Mouse (Mus musculus) embryonic facial prominence, embryonic 11.5 days (tissue): Measurements from ENCODE around the gene Aaed1. TPM values are rescaled to one million over a fixed set of nuclear protein-coding genes. Genes with fewer than 3 reads are reported as not detected.
A peak's percentile ranks its signal among the peaks of the same experiment; 100 is the strongest.

Experiments used
- ATAC-seq: fragments of 200-750 bp; cut with Nextera tagmentation; replicated peaks from 2 replicates; pipeline ENCODE4 v1.8.0; 2017; ENCODE audit warnings: low read depth; ENCODE audit not compliant: insufficient number of reproducible peaks, low FRiP score, low TSS enrichment
- DNase-seq: peaks from one replicate; pipeline ENCODE4 v3.0.0-alpha.2; 2015; ENCODE audit warnings: low spot score
- H3K27ac ChIP-seq: fragments of 300-500 bp; sonication (generic); replicated peaks from 2 replicates; pipeline ENCODE4 v1.5.1; 2014; ENCODE audit warnings: mild to moderate bottlenecking, low read depth, low read length, control low read depth
- H3K27me3 ChIP-seq: fragments of 300-500 bp; sonication (generic); 2 replicates; pipeline ENCODE4 v1.6.1; 2014; ENCODE audit warnings: mild to moderate bottlenecking, low read length, moderate library complexity, mixed read lengths; ENCODE audit not compliant: control insufficient read depth, insufficient read depth
- H3K36me3 ChIP-seq: fragments of 300-500 bp; sonication (generic); replicated peaks from 2 replicates; pipeline ENCODE4 v1.6.1; 2014; ENCODE audit warnings: low read depth, mild to moderate bottlenecking, low read length, moderate library complexity, mixed read lengths; ENCODE audit not compliant: control insufficient read depth, insufficient read depth
- H3K4me1 ChIP-seq: fragments of 300-500 bp; sonication (generic); 2 replicates; pipeline ENCODE4 v1.6.1; 2014; ENCODE audit warnings: low read length, mixed read lengths; ENCODE audit not compliant: control insufficient read depth, insufficient read depth
- H3K4me2 ChIP-seq: fragments of 300-500 bp; sonication (generic); 2 replicates; pipeline ENCODE4 v1.6.1; 2014; ENCODE audit warnings: low read depth, mild to moderate bottlenecking, control low read depth, low read length, moderate library complexity
- H3K4me3 ChIP-seq: fragments of 300-500 bp; sonication (generic); 2 replicates; pipeline ENCODE4 v1.5.1; 2014; ENCODE audit warnings: low read depth, low read length, control low read depth
- H3K9ac ChIP-seq: fragments of 300-500 bp; sonication (generic); replicated peaks from 2 replicates; pipeline ENCODE4 v1.6.1; 2014; ENCODE audit warnings: mild to moderate bottlenecking, control low read depth, low read length
- H3K9me3 ChIP-seq: fragments of 300-500 bp; sonication (generic); replicated peaks from 2 replicates; pipeline ENCODE4 v1.6.1; 2016; ENCODE audit warnings: mild to moderate bottlenecking, low read length, inconsistent platforms, mixed read lengths; ENCODE audit not compliant: control insufficient read depth
- WGBS: fragments of 180-500 bp; shearing (Covaris S2); extraction: QIAGEN DNeasy Blood & Tissue Kit; methylation state at CpG from one replicate; pipeline ENCODE4 v1.1.7; 2014; 5-methylcytosine and 5-hydroxymethylcytosine counted together
- polyA plus RNA-seq: library from polyadenylated mRNA; unstranded; fragments of >200 nt; fragmentation: Nextera tagmentation; extraction: Ambion mirVana; gene quantifications from 2 replicates; pipeline ENCODE4 v1.2.1, GENCODE M21; 2014

Gene Aaed1
- polyA plus RNA-seq, 1 experiment from 2014 or later: 30.9 TPM

DNA sequence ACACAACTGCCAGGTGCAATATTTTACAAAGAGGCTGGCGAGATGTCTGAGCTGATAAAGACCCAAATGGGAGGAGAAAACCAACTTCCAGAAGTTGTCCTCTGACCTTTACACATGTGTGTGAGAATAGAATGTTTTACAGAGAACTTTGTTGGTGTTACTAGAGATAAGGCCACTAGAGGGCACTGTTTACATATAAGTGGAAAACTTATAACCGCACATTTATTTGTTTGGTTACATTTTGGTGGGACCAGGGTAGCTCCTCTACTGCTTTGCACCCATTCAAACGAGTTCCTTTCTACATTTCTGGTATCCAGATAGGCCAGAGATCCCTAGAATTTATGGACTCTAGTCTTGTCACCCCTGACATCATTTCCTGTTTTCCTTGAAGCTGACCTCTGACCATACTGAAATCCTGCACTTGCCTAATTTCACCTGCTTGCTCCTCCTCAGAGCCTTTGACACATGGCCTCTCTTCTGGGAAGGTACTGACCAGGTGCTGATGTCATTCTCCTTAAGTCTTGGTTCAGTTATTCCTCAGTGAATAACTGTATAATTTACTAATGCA lies 3.1 kb upstream of the Aaed1 start:
- ATAC-seq: no peak

DNA sequence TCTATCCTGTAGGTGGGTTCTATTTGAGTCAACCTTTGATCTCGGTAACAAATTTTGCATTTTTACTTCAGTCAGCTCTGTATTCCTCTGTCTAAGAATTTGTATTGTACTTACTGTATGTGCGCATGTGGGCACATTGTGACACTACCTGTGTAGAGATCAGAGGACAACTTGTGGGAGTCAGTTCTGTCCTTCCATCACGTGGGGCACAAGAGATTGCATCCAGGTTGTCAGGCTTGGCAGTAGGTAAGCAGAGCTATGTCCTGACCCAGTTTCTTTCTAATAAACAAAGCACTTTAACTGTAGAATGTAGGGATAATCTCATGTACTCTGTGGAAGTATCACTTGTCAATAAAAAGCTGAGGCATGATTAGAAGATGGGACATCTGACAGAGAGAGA lies 1.5 kb upstream of the Aaed1 start:
- no peaks in the 10 kb centered on the region for H3K27me3 ChIP-seq
- no peak overlapping the region for H3K27ac ChIP-seq
- no peak for DNase-seq
- H3K4me3 ChIP-seq: no peak overlapping the region
- 74% methylated on average over 3 of the region's 3 CpGs for WGBS
- no peaks in the 10 kb centered on the region for H3K9me3 ChIP-seq
- H3K4me2 ChIP-seq: no peak overlapping the region
- H3K9ac ChIP-seq: no peak overlapping the region
- H3K36me3 ChIP-seq: no peaks in the 10 kb centered on the region
- H3K4me1 ChIP-seq: no peaks in the 10 kb centered on the region
- ATAC-seq: no peak

More for the DNA sequence above, 3.1 kb upstream of the Aaed1 start:
- Histone ChIP-seq H3K27ac (no peak overlapping the region), H3K36me3 (no peaks in the 10 kb centered on the region), H3K4me2 (no peak overlapping the region), H3K9me3 (no peaks in the 10 kb centered on the region), H3K9ac (no peak overlapping the region), H3K4me1 (no peaks in the 10 kb centered on the region), H3K4me3 (no peak overlapping the region), H3K27me3 (no peaks in the 10 kb centered on the region)
- WGBS: 1% methylated on average over 3 of the region's 3 CpGs
- DNase-seq: peak; percentile 87

DNA sequence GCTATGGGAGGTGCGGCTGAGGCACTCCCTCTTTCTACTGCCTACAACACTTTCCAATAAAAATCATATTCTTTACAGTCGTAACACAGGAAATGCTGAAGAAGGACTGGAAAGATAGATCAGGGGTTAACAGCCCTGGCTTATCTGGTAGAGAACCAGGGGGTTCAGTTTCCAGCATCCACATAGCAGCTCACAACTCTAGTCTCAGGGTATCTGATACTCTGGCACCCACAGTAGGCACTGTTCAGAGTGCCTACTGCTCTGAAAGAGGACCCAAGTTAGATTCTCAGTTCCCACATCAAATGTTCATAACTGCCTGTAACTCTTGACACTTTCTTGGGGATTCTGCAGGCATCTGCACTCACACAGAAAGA lies 393 bp upstream of the Aaed1 start:
- ATAC-seq: peak; percentile 64
- no peak overlapping the region for H3K27ac ChIP-seq
- WGBS: 3% methylated on average over 2 of the region's 2 CpGs
- no peaks in the 10 kb centered on the region for H3K36me3 ChIP-seq
- H3K9ac ChIP-seq: peak overlapping the region; percentile 37
- H3K4me3 ChIP-seq: peak overlapping the region; percentile 65
- peak overlapping the region; percentile 63 for H3K4me2 ChIP-seq
- H3K4me1 ChIP-seq: no peaks in the 10 kb centered on the region
- H3K27me3 ChIP-seq: no peaks in the 10 kb centered on the region
- DNase-seq: no peak
- no peaks in the 10 kb centered on the region for H3K9me3 ChIP-seq

DNA sequence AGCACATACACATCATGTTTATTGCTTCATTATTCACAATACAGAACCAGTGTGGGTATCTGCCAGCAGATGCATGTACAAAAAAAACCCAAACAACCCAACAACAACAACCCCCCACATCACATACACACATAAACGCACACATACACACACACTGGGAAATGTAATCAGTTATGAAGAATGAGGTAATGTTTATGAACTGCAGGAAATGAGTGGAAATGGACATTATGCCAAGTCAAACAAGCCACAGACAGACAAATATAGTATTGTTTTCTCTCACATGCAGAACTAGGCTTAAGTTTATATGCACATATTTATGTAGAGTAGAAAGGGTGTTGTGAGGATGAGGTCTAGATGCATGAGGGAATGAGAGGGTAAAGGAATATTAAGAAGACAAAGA lies 1.2 kb downstream of the Aaed1 start:
- Histone ChIP-seq H3K27ac (no peak overlapping the region), H3K4me3 (no peak overlapping the region), H3K9me3 (no peaks in the 10 kb centered on the region), H3K36me3 (no peaks in the 10 kb centered on the region), H3K4me2 (no peak overlapping the region), H3K9ac (no peak overlapping the region), H3K27me3 (no peaks in the 10 kb centered on the region), H3K4me1 (no peaks in the 10 kb centered on the region)
- DNase-seq (no peak), ATAC-seq (no peak)
- 85% methylated on average over 1 of the region's 1 CpGs for WGBS

DNA sequence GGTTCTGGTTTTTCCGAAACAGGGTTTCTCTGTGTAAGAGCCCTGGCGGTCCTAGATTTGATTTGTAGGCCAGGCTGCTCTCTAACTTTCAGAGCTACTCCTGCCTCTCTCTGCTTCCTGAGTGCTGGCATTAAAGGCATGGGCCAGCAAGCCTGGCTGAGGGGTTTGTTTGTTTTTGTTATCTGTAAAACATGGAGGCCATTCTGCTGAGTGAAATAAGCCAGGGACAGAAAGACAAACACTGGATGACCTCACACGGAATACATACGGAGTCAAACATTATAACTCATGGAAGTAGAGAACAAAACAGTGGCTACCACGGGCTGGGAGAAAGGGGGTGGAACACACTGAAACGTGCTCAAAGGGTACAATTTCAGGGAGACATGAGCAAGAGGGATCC lies 1.9 kb downstream of the Aaed1 start:
- no peak overlapping the region for H3K9ac ChIP-seq
- WGBS: 77% methylated on average over 6 of the region's 6 CpGs
- H3K27ac ChIP-seq: no peak overlapping the region
- DNase-seq (no peak), ATAC-seq (no peak)
- no peaks in the 10 kb centered on the region for H3K36me3 ChIP-seq
- H3K4me2 ChIP-seq: no peak overlapping the region
- H3K27me3 ChIP-seq: no peaks in the 10 kb centered on the region
- H3K4me3 ChIP-seq: no peak overlapping the region
- H3K4me1 ChIP-seq: no peaks in the 10 kb centered on the region
- H3K9me3 ChIP-seq: no peaks in the 10 kb centered on the region

DNA sequence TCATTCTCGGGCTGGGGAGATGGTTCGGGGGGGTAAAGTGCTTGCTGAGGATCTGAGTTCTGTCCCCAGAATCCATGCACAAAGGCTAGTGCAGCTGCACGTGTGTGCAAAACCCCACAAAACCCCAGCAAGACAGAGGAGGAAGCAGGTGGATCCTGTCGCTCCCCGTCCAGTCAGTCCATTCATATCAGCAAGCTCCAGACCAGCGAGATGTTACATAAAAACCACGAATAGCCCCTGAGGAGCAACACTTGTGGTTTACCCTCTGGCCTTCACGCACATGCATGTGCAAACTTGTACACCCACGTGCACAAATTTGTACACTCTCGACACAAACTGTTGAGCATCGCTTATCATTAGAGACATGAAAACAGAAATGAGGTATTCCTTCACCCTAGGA lies 2.7 kb downstream of the Aaed1 start:
- no peak for DNase-seq
- H3K4me2 ChIP-seq: no peak overlapping the region
- 89% methylated on average over 11 of the region's 11 CpGs for WGBS

DNA sequence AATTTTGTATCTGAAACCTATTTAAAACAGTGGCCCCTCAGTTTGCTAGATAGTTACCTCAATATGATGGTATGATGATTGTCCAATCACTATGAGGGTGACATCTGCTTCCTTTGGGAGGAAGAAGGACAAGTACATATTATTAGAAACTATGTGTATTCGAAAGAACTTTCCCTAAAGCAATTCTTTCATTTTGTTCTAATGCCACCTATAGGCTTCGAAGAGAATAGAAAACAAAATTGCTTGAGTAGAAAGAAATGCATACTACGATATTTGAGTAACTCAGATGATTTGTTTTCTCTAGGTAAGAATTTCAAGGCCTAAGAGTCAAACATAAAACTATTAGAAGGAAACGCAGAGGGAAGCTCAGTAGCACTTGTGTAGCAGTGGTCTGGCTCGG lies 3.5 kb downstream of the Aaed1 start:
- no peaks in the 10 kb centered on the region for H3K27me3 ChIP-seq
- no peak overlapping the region for H3K4me3 ChIP-seq
- no peaks in the 10 kb centered on the region for H3K36me3 ChIP-seq
- no peak overlapping the region for H3K27ac ChIP-seq
- ATAC-seq (no peak), DNase-seq (no peak)
- WGBS: 66% methylated on average over 5 of the region's 5 CpGs
- no peak overlapping the region for H3K9ac ChIP-seq
- no peaks in the 10 kb centered on the region for H3K4me1 ChIP-seq
- H3K4me2 ChIP-seq: no peak overlapping the region
- no peaks in the 10 kb centered on the region for H3K9me3 ChIP-seq

More for the DNA sequence above, 2.7 kb downstream of the Aaed1 start:
- Histone ChIP-seq H3K9me3 (no peaks in the 10 kb centered on the region), H3K27ac (no peak overlapping the region), H3K27me3 (no peaks in the 10 kb centered on the region), H3K4me3 (no peak overlapping the region), H3K9ac (no peak overlapping the region), H3K4me1 (no peaks in the 10 kb centered on the region), H3K36me3 (no peaks in the 10 kb centered on the region)
- no peak for ATAC-seq

DNA sequence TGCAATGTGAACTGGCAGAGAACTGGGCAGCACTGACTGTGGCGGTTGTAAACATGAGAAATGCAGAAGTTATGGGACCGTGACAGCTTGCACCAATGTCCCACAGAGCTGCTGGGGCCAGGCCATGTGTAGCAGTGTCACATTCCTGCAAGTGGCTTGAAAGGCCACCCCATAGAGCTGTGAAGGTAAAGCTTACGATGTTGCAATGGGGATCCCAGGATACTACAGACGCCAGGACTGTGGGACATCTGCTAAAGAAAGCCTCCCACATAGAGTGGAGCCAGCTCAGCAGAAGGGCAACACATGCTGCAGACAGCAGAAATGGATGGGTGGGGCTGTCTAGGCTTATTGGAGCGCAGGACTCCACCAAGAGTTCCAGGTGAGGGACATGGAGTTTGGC lies 5.0 kb downstream of the Aaed1 start:
- ATAC-seq: no peak
- H3K4me2 ChIP-seq: no peak overlapping the region
- H3K36me3 ChIP-seq: no peaks in the 10 kb centered on the region
- DNase-seq: no peak
- H3K9ac ChIP-seq: no peak overlapping the region
- no peaks in the 10 kb centered on the region for H3K9me3 ChIP-seq
- H3K27me3 ChIP-seq: no peaks in the 10 kb centered on the region
- WGBS: 85% methylated on average over 5 of the region's 5 CpGs
- no peaks in the 10 kb centered on the region for H3K4me1 ChIP-seq
- no peak overlapping the region for H3K27ac ChIP-seq
- no peak overlapping the region for H3K4me3 ChIP-seq
